Mouse (Mus musculus) ES-Bruce4 (cell line): Measurements from ENCODE around the gene Crybb2.

ENCODE experiments used
- CTCF ChIP-seq: IDR thresholded peaks from one replicate; pipeline ENCODE4 v1.8.1; 2011; ENCODE audit warnings: low read depth, low read length
- EP300 ChIP-seq: IDR thresholded peaks from 2 replicates; pipeline ENCODE4 v1.6.1; 2011; ENCODE audit warnings: low read depth, low read length; ENCODE audit not compliant: insufficient read depth
- POLR2A ChIP-seq: IDR thresholded peaks from one replicate; pipeline ENCODE4 v1.8.1; 2011; ENCODE audit warnings: low read length; ENCODE audit not compliant: insufficient read depth

- TF ChIP-seq CTCF = no peak
- no peak for TF ChIP-seq POLR2A
- no peak for TF ChIP-seq EP300
These were observed 43.2 kb downstream of the Crybb2 start for GRCm38 (mm10) chr5:113026706-113027105.
